Mouse (Mus musculus): ENCODE measurements at regions not wholly inside any gene's neighbourhood (a gene's known extent, or its start where the extent isn't known, plus 50 kb on each side); places are given as distances from the start of the nearest gene placed in this dataset.

DNA sequence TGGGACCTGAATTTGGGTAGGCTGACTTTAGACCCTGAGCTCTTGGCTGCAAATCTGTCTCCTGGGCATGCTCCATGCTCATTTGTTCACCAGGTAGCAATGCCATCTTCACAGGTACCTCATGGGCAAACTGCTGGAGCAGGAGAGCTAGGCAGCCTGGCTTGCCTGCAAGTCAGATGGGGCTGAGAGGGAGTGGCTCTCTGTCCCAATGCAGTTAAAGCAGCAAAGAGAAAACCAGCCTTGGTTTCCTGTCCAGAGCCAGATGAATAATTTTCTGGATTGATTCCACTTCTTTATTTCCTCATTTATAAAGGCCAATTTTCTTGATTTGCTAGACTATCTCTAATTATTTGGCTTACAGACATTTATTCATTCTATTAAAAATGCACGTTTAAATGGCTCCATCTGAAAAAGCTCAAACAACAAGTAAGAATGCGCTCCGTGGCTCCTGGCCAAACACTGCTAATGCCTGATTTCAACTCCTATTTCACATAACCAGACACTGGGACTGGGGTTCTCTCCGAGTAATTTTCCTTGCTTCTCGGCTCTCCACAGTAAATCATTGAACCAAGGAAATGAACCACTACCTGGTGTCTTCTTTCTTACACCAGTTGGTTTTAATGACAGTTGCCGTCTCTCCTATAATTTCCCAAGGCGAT, 60.5 kb downstream of the Rsl24d1 start:
- DNase-seq (ENCODE audit: low read depth, low spot score) = no peak

DNA sequence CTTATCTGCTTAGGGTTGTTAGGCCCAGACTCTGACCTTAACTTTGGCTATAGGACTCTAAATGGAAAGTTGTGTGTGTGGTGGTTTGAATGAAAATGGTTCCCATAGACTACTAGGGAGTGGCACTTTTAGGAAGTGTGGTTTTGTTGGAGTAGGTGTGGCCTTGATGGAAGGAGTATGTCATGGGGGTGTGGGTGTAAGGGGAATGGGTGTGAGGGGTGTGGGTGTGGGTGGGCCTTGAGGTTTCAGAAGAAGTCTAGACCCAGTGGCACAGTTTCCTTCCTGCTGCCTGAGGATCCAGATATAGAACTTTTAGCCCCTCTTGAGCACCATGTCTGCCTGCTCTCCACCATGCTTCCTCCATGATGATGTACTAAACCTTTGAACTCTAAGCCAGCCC, 63.4 kb downstream of the Rsl24d1 start:
- DNase-seq (ENCODE audit: low read depth, low spot score) = peak; percentile 52

DNA sequence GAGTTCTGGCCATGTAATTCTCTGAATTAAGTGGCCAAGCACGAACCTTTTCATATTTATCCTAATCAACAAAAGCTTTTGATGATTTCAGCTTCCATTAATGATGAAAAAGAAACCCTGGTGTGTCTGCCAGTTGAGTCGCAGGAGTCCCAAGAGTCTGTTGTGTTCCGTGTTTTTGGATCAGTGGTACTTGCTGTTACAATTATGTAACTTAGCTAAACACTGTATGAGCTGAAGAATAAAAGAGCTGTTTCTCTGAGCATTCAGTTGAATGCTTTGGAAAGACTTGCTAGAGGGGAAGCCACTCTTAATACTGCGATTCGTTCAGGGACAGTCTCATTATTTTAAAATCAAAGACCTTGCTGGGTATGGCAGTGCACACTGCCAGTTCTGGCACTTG, 70.1 kb downstream of the Rsl24d1 start:
- DNase-seq (ENCODE audit: low read depth, low spot score) = no peak

DNA sequence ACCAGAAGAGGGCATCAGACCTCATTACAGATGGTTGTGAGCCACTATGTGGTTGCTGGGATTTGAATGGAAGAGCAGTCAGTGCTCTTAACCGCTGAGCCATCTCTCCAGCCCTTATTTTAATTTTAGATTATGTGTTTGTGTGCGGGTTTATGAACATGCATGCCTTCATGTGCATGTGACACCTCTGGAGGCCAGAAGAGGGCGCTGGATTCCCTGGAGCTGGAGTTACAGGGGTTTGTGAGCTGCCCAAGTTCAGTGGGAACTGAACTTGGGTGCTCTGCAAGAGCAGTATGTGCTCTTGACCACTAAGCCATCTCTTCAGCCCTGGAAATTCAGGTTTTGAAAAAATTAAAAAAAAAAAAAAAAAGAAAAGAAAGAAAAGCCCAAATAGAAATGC, 71.7 kb downstream of the Rsl24d1 start:
- DNase-seq (ENCODE audit: low read depth, low spot score) = peak; percentile 50

DNA sequence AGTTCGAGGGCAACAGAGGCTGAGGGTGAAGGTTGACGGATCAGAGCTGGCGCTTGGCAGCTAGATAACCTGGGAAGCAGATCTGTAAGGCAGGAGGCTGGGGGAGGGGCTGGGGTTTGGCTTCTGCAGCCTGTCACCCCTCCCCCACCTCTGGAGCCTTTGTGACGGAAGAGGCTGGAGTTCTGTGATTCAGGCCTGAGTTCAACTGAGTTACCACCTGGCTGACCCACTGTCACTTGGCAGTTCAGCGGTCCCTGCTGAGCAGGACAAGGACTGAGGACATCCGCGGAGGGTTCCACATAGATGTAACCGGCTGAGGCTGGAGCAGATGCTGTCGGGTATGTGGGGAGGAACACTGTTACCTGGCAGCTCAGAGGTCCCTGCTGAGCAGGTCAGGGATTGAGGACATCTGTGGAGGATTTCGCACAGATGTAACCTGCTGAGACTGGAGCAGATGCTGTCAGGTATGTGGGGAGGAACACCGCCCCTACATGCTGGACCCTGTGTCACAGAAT, 79.1 kb downstream of the Rsl24d1 start:
- peak; percentile 69 for DNase-seq (ENCODE audit: low read depth, low spot score)

DNA sequence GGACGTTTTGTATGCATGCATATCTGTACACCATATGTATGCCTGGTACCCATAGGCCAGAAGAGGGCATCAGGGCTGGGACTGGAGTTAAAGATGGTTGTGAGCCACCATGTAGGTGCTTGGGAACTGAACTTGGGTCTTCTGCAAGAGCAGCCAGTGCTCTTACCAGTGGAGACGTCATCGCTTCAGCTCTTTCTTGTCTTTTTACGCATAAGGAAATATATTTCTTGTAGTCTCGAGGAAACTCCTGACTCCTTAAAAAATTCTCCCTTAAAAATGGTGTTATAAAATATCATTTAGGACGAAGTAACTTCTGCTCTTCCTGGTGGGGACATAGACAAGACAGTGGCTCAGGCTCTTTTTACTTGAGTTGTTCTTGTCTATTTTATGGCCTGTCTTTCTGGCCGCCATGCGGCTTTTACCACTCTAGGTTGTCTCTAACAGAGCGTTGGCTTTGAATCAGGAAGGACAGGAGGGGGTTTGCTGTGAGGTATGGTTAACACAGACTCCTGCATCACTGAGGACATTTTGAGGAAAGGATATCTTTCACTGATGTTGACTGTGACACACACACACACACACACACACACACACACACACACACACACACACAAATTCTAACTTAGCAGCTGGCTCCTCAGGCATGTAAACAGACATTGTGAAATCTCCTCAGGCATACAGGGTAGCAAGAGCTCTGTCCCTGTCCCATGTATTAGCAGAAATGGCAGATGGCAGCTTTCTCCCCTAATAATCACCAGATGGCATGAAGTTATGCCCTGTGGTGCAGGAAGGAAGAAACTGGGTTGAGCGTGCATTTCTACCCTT, 85.2 kb downstream of the Rsl24d1 start:
- no peak for DNase-seq (ENCODE audit: low read depth, low spot score)

DNA sequence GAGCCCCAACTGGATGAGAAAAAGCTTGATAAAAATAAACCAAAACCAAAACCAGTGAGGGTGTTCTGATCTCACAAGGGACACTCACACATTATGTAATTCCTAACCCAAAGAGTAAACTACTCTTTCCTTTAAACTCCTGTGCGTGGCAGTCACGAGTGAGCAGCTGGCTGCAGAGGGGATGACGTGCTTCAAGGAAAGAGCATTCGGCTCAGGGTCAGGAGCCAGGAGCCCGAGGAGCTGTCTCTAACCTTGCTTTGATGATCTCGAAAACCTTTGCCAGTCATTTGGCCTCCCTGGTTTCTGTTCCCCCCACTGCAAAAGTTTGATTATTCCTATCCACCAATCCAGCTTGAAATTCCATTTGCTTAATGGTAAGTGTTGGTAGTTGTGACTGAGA, 109.9 kb downstream of the Rsl24d1 start:
- no peak for DNase-seq (ENCODE audit: low read depth, low spot score)

DNA sequence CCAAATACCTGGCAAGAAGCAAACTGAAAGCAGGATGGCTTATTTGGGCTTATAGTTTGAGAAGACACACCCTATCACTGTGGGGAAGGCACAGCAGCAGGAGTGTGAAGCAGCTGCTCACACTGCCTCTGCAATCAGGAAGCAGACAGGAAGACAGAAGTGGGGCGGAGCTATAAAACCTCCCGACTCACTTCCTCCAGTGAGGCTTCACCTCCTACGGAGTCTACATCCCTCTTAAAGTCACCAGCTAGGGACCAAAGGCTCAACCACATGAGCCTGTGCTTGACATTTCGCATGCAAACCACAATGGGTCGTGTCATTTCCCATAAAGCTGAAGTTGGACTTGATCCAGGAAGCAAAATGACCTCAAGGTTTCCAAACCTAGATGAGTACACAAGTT, 127.0 kb downstream of the Rsl24d1 start:
- DNase-seq (ENCODE audit: low read depth, low spot score) = no peak

DNA sequence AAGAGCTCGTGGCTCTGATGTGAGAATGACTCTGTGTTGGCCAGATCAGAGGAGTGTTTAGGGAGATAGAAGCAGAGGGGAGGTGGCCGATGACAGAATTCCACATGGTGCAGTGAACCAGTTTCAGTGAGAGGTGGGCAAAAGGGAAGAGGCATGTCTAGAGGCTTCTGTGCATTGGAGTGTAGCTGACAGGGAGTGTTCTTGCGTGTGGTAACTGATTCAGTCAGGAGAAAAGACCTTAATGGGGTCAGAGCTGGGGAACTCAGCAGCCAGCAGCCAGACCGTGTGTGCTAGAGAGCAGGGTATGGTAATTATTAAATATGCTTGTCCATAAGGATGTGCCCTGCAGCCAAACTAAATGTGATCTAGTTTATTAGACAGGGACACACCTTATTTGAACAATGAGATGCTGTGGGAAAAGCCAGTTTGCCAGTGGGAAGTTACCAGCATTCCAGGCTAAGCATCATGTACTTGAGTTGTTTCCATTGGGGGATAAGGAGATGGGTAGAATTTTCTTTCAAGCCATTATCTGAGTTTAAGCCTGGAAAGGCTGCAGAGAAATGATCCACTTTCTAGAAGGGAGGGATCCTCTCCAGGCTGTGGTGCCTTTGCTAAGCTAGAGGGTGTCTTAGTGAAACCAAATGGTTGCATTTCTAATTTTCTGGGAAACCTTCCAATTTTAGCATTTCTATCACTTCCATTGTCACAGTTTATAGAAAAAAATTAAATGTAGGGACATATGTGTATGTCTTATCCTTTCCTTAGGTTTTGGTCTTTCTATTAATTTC, 129.5 kb downstream of the Rsl24d1 start:
- no peak for DNase-seq (ENCODE audit: low read depth, low spot score)

DNA sequence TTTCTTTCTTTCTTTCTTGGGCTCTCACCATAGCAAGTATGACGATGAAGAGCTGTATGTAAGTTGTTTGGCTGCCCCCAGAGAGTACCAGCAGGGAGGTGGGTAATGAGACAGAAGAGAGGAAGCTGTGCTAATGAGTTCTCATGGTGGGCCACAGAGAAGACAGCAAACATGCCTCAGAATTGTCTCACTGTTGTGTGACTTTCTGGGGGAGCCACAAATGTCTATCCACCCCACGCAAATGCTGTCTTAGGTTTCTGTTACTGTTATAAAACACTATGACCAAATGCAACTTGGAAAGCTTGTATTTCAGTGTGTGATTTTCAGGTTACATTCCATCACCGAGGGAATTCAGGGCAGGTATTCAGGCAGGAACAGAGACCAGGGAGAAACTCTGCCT, 131.0 kb downstream of the Rsl24d1 start:
- DNase-seq (ENCODE audit: low read depth, low spot score) = no peak

DNA sequence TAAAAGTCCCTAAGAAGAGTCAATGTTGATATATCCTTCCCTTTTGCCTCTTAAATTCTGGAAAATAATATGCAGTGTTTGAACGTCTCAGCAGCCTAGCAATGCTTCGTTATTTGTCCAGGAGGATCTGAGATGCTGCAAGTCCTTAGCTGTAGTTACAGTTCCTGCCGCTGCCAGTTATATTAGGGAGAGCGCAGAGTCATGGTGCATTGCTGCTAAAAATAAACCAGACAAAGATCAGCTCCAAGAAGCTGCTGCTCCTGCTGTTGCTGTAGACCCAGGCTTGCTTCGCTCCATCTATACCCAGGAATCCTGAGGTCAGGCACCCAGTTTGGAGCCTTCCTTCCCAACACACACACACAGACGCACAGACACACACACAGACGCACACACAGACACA, 132.3 kb downstream of the Rsl24d1 start:
- DNase-seq (ENCODE audit: low read depth, low spot score) = no peak

DNA sequence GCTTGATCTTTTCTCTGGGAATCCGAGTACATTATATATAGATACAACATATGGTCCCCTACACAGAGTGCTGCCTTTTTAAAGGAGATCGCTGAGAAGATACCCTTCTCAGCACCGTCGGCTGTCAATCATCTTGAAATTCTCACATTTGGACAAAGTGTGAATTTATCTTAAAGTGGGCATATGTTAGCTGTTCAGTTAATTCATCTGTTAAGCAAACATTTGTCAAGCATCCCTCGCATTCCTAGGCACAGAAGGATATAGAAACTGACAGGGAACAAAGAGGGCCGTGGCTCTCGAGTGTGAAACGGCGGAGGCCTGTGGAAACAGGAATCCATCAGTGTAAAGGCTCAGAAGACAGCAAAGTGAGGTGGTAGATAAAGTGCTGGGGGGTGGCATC, 144.9 kb downstream of the Rsl24d1 start:
- no peak for DNase-seq (ENCODE audit: low read depth, low spot score)

DNA sequence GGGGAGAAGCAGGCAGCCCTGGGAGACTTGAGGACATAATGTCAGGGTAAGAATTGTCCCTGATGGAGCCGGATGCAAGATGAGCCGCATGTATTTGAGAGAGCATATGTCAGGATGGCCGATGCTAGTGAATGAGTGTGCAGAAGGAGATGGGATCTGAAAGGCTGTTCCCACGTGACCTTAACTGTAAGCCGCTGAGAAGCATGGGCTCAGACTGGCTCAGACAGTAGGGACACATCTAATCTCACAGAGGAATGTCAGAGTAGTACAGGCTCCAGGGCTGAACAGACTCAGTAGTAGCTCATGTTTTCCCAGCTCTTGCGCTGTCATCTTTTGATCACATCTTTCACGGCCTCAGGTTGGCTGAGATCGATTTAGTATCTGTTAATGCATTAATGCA, 145.4 kb downstream of the Rsl24d1 start:
- no peak for DNase-seq (ENCODE audit: low read depth, low spot score)

DNA sequence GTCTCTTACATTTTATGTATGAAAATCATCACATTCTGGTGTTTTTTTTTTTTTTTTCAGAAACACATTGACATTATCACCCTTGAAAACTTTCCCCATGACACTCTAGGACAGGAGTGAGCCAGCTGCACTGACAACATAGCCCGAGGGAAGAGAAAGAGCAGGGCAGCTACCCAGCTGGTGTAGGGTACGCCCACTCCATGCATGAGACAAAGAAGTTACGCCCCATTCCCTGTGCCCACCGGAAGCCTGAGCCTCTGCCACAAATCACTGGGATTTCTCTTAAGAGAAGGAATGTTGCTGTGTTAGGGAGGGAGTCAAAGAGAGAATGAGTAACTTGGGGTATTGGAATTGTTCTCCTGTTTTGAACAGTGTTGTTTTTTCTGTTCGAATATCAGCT, 149.5 kb downstream of the Rsl24d1 start:
- no peak for DNase-seq (ENCODE audit: low read depth, low spot score)

DNA sequence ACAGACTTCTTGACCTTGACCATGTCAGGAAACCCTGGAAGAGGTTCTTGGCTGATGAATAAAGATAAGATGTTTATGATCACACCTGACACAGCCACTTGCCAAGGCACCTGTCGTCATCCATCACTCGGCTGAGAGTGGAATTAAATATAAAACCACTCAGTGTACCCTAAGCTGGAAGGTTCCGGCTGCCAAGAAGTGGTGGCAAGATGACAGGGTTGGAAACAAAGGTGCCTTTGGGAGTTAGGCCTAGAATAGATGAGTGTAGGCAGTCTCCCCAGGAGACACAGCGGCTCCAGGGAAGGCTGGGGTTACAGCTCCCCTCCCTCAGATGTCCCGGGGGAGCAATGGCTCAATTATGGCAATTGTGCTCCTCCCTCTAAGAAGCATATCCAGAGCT, 157.0 kb downstream of the Rsl24d1 start:
- DNase-seq (ENCODE audit: low read depth, low spot score) = no peak

DNA sequence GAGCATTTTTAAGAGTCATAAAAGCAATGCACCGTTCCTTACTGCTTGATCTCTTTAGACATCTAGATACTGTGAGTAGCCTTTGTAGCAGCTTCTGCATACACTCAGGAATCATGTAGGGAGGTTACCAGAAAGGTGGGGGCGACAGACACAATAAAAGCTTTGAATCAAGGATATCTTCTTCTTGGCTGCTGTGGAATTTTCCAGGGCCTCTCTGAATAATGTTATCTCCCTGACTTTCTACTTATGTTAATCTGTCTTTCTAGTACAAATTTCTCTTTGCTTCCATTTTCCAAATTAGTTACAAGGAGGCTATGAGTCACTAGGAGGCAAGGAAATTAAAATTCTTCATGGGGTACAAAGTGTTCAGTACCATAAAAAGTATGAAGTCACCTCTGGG, 159.4 kb downstream of the Rsl24d1 start:
- no peak for DNase-seq (ENCODE audit: low read depth, low spot score)

DNA sequence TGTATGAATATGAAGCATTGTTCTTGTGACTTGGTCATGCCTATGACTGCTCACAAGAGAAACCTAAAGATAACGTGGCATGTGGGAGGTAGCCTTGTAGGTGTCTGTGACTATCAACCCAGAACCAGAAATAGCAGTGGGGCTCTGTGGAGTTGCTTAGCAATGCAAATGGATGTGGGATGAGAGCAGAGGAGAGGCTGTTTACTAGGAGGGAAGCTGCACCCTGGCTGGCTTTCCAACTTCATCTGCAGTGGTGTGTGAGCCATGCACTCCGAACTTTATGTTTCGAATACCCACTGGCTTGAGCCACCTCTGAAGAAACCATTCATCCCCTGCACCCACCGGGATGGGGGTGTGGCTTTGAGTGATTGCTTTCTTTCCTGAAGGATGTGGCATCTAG, 160.5 kb downstream of the Rsl24d1 start:
- no peak for DNase-seq (ENCODE audit: low read depth, low spot score)

DNA sequence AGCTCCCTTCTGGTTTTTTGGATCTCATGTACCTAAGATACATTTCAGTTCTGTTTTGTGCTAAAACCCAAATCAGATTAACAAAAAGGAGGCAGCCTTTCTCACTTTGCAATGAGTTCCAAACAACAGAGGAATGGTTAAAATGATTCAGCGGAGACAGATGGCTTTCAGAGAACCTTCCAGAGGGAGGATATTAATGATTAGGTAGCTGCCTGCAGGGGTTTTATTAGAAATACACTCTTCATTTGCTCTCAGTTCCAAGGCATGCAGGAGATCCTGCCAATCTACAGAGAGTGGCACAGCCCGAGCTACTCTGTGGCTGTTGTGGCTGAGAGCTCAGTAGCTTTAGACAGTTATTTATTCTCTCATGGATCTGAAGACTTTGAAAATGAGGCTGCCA, 162.4 kb downstream of the Rsl24d1 start:
- DNase-seq (ENCODE audit: low read depth, low spot score) = no peak

DNA sequence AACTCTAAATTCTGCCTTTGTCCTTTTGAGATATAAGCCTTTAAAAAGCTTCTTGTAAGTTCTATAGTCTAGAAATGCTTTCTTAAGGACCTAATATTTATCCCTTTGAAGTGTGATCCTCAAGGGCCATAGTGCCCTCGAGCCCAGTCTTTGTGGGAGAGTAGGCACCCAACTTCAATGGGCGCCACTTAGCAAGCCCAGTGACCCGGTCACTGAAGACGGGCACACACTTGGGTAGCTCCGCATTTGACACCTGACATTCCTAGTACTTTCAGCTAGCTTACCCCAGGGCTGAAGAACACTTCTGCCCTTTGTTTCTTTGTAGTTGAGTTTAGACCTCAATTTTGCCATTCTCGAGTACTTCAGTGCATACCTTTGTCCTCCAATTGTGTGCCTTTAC, 182.1 kb downstream of the Rsl24d1 start:
- no peak for DNase-seq (ENCODE audit: low read depth, low spot score)

DNA sequence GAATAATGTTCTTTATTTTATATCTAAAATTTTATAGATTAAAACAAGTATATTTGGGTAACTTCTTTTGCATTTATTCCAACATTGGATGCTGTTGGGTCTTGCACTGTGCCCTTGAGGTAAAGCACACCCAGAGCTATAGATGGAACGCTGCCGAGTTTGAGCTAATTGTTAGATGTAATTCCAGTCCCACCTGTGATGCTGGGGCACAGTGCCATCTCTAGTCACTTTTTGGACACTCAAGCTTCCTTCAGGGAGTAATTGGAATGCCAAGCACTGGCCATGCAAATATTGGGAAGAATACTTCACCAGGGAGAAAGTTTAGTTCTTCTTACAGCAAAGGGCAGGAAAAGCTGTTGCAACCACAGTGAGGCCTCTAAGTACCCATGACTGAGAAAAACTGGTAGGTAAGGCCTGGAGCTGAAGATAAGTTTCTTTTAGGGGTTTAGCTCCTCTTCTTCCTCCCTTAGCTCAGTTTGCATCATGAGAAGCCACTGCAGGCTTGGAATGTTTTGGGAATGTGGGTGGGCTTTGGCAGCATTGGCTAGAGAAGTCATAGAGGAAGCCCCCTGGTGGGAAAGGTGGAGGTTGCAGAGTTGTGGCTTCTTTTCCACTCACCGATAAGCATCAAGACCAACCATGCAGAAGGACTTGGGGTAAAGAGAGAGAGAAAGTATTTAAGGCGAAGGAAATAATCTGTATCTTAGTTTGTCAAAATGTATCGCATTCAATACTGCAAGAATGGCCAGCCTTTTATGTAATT, 189.1 kb downstream of the Rsl24d1 start:
- peak; percentile 40 for DNase-seq (ENCODE audit: low read depth, low spot score)

DNA sequence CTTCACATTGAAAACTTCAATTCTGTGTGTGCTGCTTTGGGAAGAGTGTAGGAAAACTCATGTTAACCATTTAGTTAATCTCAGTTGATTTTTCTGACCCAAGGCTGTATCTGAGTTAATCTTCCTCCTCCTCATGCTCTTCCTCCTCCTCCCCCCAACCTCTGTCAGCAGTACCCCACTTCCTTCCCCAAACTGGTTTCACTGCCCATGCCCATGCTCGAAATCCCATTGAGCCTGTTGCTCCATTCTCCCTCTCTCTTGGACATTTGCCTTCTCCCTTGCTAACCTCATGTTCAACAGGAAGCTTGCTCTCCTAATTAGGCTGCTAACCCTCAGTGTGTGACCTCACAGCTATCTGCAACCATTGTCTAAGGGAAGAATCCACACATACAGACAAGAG, 203.8 kb downstream of the Rsl24d1 start:
- no peak for DNase-seq (ENCODE audit: low read depth, low spot score)

All from ES-CJ7 (cell line).